Mouse (Mus musculus): ENCODE results near the gene Rybp. TPM values are rescaled to one million over a fixed set of nuclear protein-coding genes. Genes with fewer than 3 reads are reported as not detected.

The Rybp gene
- 10 to 100 TPM; 55.7 to 59.7 TPM for total RNA-seq (2021)
- long read RNA-seq, partial matches to known transcripts = 1 of 4 reads
- long read RNA-seq, other reads (novel, unspliced or antisense) = 3 of 4 reads

- DNase-seq (ENCODE audit: low spot score in 2 of 2) = peak; percentile 89 to 96
These were observed at the start of gene Rybp for GRCm38 (mm10) chr6:100287334-100288015. Gene Rybp, minus strand, starts transcription at chr6:100287485.

DNA sequence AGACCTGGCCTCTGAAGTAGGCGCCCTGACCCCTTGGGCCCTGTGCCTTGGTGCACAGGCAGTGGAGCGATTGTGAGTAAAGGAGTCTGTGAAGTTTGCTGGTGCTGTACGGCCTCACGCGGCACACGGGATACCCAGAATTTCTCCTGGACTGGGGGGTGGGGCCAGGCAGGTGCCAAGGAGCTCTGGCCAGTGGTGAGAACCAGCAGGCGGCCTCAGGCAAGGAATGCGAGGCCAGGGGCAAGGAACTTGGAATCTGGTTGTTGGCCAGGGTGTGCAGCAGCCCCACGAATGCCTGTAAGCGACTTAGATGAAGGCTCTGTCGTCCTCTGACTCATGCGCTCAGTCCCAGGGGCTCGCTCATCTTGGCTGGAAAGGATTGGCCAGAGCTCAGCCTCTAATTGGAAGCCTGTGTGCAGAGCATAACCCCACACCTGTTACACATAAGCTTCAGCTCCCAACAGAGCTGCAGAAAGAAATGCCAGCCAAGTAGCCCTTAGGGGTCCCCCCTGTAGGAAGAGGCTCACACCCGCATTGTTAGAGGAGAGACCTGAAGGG is 49.4 kb upstream of the Rybp start:
- no peak for DNase-seq (ENCODE audit: low spot score in 2 of 2)

GRCm38 (mm10) chr6:100335506-100336144 is 48.3 kb upstream of the Rybp start:
- peak in 1 of 2 experiments; percentile 17 for DNase-seq (ENCODE audit: low spot score in 2 of 2)

DNA sequence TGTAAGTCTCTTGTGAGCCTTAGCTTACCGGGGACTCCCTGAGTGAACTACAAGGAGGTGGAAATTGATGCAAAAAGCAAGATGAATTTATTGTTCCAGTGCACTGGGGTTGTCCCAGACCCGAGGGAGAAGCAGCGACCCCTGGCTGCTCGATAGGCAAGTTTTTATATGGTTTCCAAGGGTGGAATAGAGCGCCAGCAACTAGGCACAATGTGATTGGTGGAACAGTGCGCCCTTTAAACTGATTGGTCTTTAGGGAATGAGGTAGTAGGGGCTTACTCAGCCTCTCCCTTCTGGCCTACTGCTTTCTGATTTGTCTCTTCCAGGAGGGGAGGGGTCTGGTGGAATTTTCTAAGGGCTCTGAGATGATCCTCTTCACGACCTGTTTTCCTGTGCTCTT is 46.5 kb upstream of the Rybp start:
- no peak for DNase-seq (ENCODE audit: low spot score in 2 of 2)

GRCm38 (mm10) chr6:100332479-100332878 is 45.2 kb upstream of the Rybp start:
- no peak for DNase-seq (ENCODE audit: low spot score in 2 of 2)

- no peak for DNase-seq (ENCODE audit: low spot score in 2 of 2)
These were observed 44.3 kb upstream of the Rybp start for GRCm38 (mm10) chr6:100331582-100331981.

GRCm38 (mm10) chr6:100331055-100331454 is 43.8 kb upstream of the Rybp start:
- DNase-seq (ENCODE audit: low spot score in 2 of 2) = no peak

- no peak for DNase-seq (ENCODE audit: low spot score in 2 of 2)
These were observed 42.3 kb upstream of the Rybp start for GRCm38 (mm10) chr6:100329542-100329941.

DNA sequence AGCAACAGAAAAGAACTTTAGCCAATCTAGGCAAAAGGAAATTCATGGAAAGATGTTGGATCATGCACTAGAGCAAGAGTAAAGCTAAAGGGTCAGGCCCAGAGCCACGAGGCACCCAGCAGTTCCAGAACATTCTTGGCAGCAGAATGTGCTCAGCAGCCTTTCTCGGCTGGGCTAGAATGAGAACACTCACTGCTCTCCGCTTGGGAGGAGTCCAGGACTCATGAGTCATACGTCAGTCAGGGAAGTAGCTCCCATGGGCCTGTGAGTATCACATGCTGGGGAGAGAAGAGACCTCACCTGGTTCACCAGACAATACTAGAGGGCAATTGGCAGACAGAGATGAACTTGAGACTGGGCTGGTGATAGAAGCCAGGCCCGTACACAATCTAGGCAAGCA is 39.8 kb upstream of the Rybp start:
- peak; percentile 46 to 66 for DNase-seq (ENCODE audit: low spot score in 2 of 2)

- DNase-seq (ENCODE audit: low spot score in 2 of 2) = peak in 1 of 2 experiments; percentile 22
These were observed 36.6 kb upstream of the Rybp start for GRCm38 (mm10) chr6:100323756-100324430.

DNA sequence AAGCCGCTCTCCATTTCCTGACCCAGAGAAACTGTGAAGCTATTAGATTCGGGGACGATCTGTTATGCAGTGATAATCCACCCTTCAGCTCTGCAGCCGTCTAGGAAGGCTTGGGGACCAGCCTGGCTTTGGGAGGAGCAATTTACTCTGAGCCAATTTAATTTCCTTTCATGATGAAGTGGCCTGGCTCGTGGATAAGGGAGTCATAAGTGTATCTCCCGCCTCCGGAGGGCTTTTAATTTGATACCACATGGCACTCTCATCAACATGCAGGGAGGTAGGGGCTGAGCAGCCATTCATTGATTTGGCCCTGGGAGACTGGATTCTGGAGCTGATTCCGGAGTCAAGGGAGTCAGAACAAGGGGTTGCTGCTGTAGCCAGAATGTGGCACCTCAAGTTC is 35.3 kb upstream of the Rybp start:
- no peak for DNase-seq (ENCODE audit: low spot score in 2 of 2)

DNA sequence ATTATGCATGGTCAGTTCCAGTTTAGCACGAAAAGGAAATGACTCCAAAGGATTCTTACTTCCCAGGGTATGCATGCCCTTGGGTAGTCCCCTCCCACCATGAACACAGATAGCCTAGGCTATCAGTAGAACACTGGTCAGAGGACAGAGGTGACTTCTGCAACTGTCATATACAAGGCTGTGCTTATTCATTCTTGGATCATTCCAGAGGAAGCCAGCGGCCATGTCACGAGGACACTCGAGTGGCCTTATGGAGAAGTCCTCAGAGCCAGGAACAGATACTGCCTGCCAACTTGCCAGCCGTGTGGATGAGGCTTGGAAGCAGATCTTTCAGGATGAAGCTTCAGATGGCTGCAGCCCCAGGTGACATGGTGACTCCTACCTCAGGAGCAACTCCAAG is 34.9 kb upstream of the Rybp start:
- DNase-seq (ENCODE audit: low spot score in 2 of 2) = no peak

DNA sequence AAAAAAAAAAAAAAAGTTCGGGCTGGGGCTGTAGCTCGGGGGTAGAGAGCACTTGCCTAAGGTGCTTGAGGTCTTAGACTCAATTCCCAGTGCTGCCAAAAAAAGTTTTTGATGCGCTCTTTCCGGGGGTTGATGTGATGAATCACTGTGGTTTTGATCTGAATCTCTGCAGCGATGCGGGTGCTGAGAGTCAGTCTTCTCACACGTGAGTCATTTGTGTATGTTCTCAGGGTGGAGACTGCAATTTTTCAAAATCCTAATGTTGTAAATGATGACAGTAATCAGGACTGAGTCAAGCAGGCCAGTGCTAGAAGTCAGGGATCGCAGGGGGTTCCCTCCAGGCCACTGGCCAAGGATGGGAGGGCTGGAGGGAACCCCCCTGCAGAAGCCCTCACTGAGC is 26.9 kb upstream of the Rybp start:
- no peak for DNase-seq (ENCODE audit: low spot score in 2 of 2)

- no peak for DNase-seq (ENCODE audit: low spot score in 2 of 2)
These were observed 23.9 kb upstream of the Rybp start for GRCm38 (mm10) chr6:100311167-100311566.

DNA sequence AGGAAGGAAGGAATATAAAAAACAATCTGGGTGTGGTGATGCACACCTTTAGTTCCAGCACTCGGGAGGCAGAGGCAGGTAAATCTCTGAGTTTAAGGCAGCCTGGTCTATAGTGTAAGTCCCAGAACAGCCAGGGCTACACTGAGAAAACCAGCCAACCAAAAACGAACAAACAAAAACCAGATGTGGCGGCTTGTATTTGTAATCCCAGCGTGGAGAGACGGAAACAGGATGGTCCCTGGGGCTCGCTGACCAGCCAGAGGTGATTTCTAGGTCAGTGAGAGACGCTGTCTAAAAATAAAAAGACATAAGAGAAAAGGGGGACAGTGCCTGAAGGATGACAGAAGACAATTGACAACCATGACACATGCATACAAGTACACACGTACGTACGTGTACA is 17.5 kb upstream of the Rybp start:
- no peak for DNase-seq (ENCODE audit: low spot score in 2 of 2)

GRCm38 (mm10) chr6:100301410-100302108 is 14.3 kb upstream of the Rybp start:
- DNase-seq (ENCODE audit: low spot score in 2 of 2) = no peak

DNA sequence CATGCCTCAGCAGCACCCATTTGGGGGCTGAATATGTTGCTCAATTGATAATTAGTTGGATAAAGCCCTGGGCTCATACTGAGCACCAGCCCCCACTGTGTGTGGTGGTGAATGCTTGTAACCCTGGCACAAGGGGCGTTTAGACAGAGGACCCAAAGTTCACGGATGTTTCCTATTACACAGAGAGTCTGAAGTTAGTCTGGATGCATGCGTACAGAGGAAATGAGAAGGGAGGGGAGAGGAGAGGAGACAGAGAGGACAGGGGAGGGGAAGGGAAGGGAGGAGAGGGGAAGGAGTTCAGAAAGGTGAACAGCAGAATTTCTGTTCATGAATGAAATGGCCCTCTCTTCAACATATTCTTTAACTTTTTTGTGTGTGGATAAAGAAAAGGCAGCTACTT is 13.5 kb upstream of the Rybp start:
- no peak for DNase-seq (ENCODE audit: low spot score in 2 of 2)

- DNase-seq (ENCODE audit: low spot score in 2 of 2) = no peak
These were observed 11.7 kb upstream of the Rybp start for GRCm38 (mm10) chr6:100298945-100299344.

DNA sequence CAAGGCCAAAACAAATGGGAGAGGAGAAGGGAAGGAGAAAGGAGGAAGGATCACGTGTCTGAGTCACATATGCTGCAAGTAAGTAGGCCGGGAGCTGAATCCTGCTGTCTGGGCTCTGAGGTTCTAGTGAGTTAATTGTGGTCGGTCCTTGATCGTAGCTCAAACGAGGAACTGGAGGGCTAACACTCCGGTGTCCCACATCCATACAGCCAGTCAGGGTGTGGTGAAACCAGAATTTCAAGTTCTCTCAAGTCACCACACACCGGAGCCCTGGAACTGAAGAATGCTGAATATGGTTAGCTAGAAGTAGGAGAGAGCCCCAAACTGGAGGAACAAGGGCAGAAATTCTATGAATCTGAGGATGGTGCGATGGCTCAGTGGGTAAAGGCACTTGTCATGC is 10.3 kb upstream of the Rybp start:
- no peak for DNase-seq (ENCODE audit: low spot score in 2 of 2)

- DNase-seq (ENCODE audit: low spot score in 2 of 2) = peak; percentile 20 to 24
These were observed 5.1 kb upstream of the Rybp start for GRCm38 (mm10) chr6:100292411-100292810.

GRCm38 (mm10) chr6:100289058-100289457 is 1.8 kb upstream of the Rybp start:
- no peak for DNase-seq (ENCODE audit: low spot score in 2 of 2)

DNA sequence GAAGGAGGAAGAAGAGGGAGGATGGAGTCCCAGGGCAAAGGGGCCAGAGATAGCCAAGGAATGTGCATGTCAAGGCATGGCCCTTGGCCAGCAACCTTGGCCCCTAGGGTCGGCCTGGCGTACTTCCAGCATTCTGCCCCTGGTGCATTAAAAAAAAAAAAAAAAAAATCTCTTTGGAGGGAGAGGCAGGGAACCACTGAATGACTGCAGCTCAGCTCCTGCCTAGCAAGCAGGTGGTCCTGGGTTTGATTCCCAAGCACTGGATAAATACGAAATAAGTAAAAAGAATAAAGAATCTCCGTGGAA is 1.4 kb upstream of the Rybp start:
- peak in 1 of 2 experiments; percentile 23 for DNase-seq (ENCODE audit: low spot score in 2 of 2)

Measured in layer of hippocampus, postnatal 10 days (tissue).